Mouse (Mus musculus): ENCODE results near the gene Lrp10.

DNA sequence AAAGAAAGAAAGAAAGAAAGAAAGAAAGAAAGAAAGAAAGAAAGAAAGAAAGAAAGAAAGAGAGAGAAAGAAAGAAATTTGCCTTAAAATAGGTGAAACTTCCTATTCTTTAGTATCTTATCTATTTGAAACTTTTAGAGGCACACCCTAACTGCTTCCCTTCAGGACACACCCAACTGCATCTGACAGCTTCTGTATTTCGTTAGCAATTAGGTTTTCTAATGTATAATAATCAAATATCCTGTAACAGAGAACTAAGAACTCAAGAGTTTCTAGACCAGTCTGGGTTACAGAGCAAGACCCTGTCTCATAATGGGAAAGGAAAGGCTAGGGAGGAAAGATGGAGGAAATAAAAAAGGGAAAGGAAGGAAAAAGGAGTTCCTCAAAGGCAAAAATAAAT is 39.3 kb upstream of the Lrp10 start:
- no peak for TF ChIP-seq CTCF (IDR thresholded peaks at IDR 0.05; ENCODE audit: low read depth, low read length)
- TF ChIP-seq POLR2A (IDR thresholded peaks at IDR 0.05; ENCODE audit: insufficient read depth, low read length), result no peak
- TF ChIP-seq EP300 (IDR thresholded peaks at IDR 0.05; ENCODE audit: insufficient read depth, low read depth, low read length), result no peak
